Mouse (Mus musculus) heart, adult 2 months (tissue): Measurements from ENCODE around the gene Lpin2.

Source experiments
- CTCF ChIP-seq: fragments of 200-600 bp; IDR thresholded peaks from 2 replicates; pipeline ENCODE4 v1.8.1; 2022; ENCODE audit warnings: antibody characterized with exemption, mild to moderate bottlenecking, moderate library complexity
- EP300 ChIP-seq: fragments of 200-500 bp; IDR thresholded peaks from 2 replicates; pipeline ENCODE4 v1.6.1; 2011; ENCODE audit warnings: low read depth, low read length, control low read depth; ENCODE audit not compliant: insufficient read depth

DNA sequence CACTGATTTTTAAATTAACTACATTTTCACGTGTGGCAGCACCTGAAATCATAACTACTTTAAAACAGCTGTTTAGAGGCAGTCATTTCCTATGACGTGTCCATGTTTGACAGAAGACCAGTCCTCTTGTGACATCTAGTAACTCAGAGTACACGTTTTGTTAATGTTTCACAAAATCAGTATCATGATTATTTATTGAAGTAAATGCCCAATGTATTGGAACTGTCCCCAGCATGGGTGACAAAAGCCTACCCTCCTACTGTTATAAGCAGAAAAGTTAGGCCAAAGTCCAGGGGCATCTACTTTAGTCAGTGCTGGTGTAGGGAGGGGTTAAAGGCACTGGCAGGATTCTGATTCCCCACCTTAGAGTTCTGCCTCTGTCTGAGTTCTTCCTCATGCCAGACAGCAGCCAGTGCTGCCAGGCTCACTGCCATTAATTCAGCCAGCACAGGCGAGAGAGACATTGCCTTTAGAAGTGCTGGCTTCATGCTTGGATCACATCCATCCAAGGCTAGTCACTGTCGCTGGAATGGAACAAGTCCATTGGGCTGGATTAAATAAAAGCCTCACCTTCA lies 34.8 kb downstream of the Lpin2 start:
- no peak for TF ChIP-seq EP300
- TF ChIP-seq CTCF: no peak
